Comparison of ENCODE assay signal across 10 mouse cellular contexts in genomic region chr3:62527160-62527559, GRCm38 (mm10). TPM values are rescaled to one million over a fixed set of nuclear protein-coding genes. Genes with fewer than 3 reads are reported as not detected.
A peak's percentile ranks its signal among the peaks of the same experiment; 100 is the strongest.
DNase-seq lines count a peak whose midpoint lies in the region; ATAC-seq lines count a peak whose summit lies in the region.
"Had no signal": no experiment of that assay in that cellular context is flagged by ENCODE, and none has a peak within 500 bp of the region (broad histone marks: within the 10 kb centered on the region; RNA-seq: fewer than 3 reads in every experiment).

No protein-coding gene starts in this region.

- H3K36me3 ChIP-seq in forebrain, embryonic 14.5 days (ENCODE audit: control insufficient read depth, insufficient read depth, low read length): no peaks in the 10 kb centered on the region

- H3K9ac ChIP-seq in forebrain, embryonic 14.5 days (ENCODE audit: low read length): no peak overlapping the region

- H3K4me3 ChIP-seq in forebrain, embryonic 14.5 days (ENCODE audit: low read depth, low read length): no peak overlapping the region
- H3K4me3 ChIP-seq: myocyte had no signal

- no peaks in the 10 kb centered on the region for H3K4me1 ChIP-seq in forebrain, embryonic 14.5 days (ENCODE audit: control insufficient read depth, insufficient read depth, low read length)

- peak; percentile 65; the same call in 1 of the 2 replicates for ATAC-seq in forebrain, embryonic 14.5 days

- 40% methylated on average over 4 of the region's 4 CpGs for WGBS in forebrain, embryonic 14.5 days

- no peaks in the 10 kb centered on the region for H3K9me3 ChIP-seq in forebrain, embryonic 14.5 days (replicated peaks; ENCODE audit: control insufficient read depth, low read length)

- H3K27ac ChIP-seq in forebrain, embryonic 14.5 days (ENCODE audit: low read depth, low read length): no peak overlapping the region

- peak; percentile 6 for DNase-seq in adrenal gland, postnatal 10 days
- no peak for DNase-seq in adrenal gland, postnatal 14 days
- DNase-seq in left cerebral cortex, postnatal 25 days (ENCODE audit: low spot score in 2 of 2): peak; percentile 48 to 70
- no peak for DNase-seq in left cerebral cortex, postnatal 4 days
- peak; percentile 76 for DNase-seq in forebrain, embryonic 14.5 days (ENCODE audit: low spot score)
- DNase-seq in retina, embryonic 14.5 days (ENCODE audit: low spot score): peak; percentile 67
- DNase-seq in urinary bladder, postnatal 14 days (ENCODE audit: low spot score): no peak
- no peak for DNase-seq in thymus, postnatal 25 days
- DNase-seq: heart, adult 11 months had no signal

- no peaks in the 10 kb centered on the region for H3K27me3 ChIP-seq in forebrain, embryonic 14.5 days (replicated peaks; ENCODE audit: control insufficient read depth, insufficient read depth, low read length)

- no peak overlapping the region for H3K4me2 ChIP-seq in forebrain, embryonic 14.5 days (ENCODE audit: low read length)

- intact Hi-C loops in left cerebral cortex, postnatal 25 days (cut with DNase I): loop anchor here (2.0 kb wide), 1 partner anchor 334 kb away; no protein-coding TSS in a partner anchor
- intact Hi-C loops in left cerebral cortex, postnatal 4 days (cut with DNase I): loop anchor here (5.0 kb wide), 1 partner anchor 330 kb away; no protein-coding TSS in a partner anchor

RNA-seq across cellular contexts. Expression of gene Dhx36, which starts 20.4 kb away (rescaled TPM):
- total RNA-seq in adrenal gland, postnatal 10 days (2021): 10 to 100 TPM; 29.7 to 36.6 TPM
- total RNA-seq in adrenal gland, postnatal 14 days (2021): 33.4 and 36.9 TPM in 2 replicates
- 10 to 100 TPM; 55.9 to 57.7 TPM for total RNA-seq in left cerebral cortex, postnatal 25 days (2021)
- total RNA-seq in left cerebral cortex, postnatal 4 days (2021): 10 to 100 TPM; 68.8 to 71.9 TPM
- 47.9 and 51.2 TPM in 2 replicates for polyA plus RNA-seq in forebrain, embryonic 14.5 days (2014; fragmentation: Nextera tagmentation; extraction: Ambion mirVana)

Comparison
In these comparisons a context has a peak if more than half of its experiments do, and no peak if none do; other contexts are left out.
1. DNase-seq: peak in adrenal gland, postnatal 10 days (single experiment), left cerebral cortex, postnatal 25 days (2 of 2), forebrain, embryonic 14.5 days (single experiment) and retina, embryonic 14.5 days (single experiment); none in adrenal gland, postnatal 14 days (single experiment), left cerebral cortex, postnatal 4 days (single experiment), urinary bladder, postnatal 14 days (single experiment) and thymus, postnatal 25 days (single experiment).